In genomic region chr3:158375885-158376284, GRCm38 (mm10) we compare ENCODE assay signal across 8 mouse cellular contexts.
DNase-seq lines count a peak whose midpoint lies in the region; ATAC-seq lines count a peak whose summit lies in the region.

No protein-coding gene starts in this region.

- H3K9ac ChIP-seq in forebrain, embryonic 13.5 days = no peak overlapping the region
- H3K9ac ChIP-seq in midbrain, embryonic 11.5 days (ENCODE audit: low read length) = no peak overlapping the region
- no peak overlapping the region for H3K9ac ChIP-seq in midbrain, embryonic 16.5 days (ENCODE audit: low read depth, low read length)

- no peak for ATAC-seq in forebrain, embryonic 13.5 days
- ATAC-seq in midbrain, embryonic 11.5 days (ENCODE audit: low FRiP score) = peak; percentile 81
- ATAC-seq in midbrain, embryonic 16.5 days = no peak

- H3K4me1 ChIP-seq in forebrain, embryonic 10.5 days = no peaks in the 10 kb centered on the region
- no peaks in the 10 kb centered on the region for H3K4me1 ChIP-seq in forebrain, embryonic 13.5 days
- no peaks in the 10 kb centered on the region for H3K4me1 ChIP-seq in midbrain, embryonic 11.5 days (ENCODE audit: control insufficient read depth, insufficient read depth, low read length)
- 0 out of 2 replicates have a peak, but pooled peaks cover 4% of the 10 kb centered on the region for H3K4me1 ChIP-seq in midbrain, embryonic 16.5 days (ENCODE audit: control insufficient read depth, insufficient read depth, low read length)

- WGBS in forebrain, embryonic 10.5 days = 5% methylated on average over 1 of the region's 1 CpGs
- 5% methylated on average over 1 of the region's 1 CpGs for WGBS in forebrain, embryonic 13.5 days
- 6% methylated on average over 1 of the region's 1 CpGs for WGBS in midbrain, embryonic 11.5 days
- WGBS in midbrain, embryonic 16.5 days = 7% methylated on average over 1 of the region's 1 CpGs

- H3K27ac ChIP-seq in forebrain, embryonic 10.5 days = no peak overlapping the region
- H3K27ac ChIP-seq in forebrain, embryonic 13.5 days = no peak overlapping the region
- H3K27ac ChIP-seq in midbrain, embryonic 11.5 days (ENCODE audit: low read depth, low read length) = no peak overlapping the region
- no peak overlapping the region for H3K27ac ChIP-seq in midbrain, embryonic 16.5 days (ENCODE audit: low read length)

- no peaks in the 10 kb centered on the region for H3K36me3 ChIP-seq in forebrain, embryonic 10.5 days (replicated peaks)
- H3K36me3 ChIP-seq in forebrain, embryonic 13.5 days (ENCODE audit: poor library complexity, severe bottlenecking) = no peaks in the 10 kb centered on the region
- H3K36me3 ChIP-seq in midbrain, embryonic 11.5 days (ENCODE audit: control insufficient read depth, insufficient read depth, low read length) = no peaks in the 10 kb centered on the region
- no peaks in the 10 kb centered on the region for H3K36me3 ChIP-seq in midbrain, embryonic 16.5 days (ENCODE audit: control insufficient read depth, insufficient read depth, low read length)

- H3K27me3 ChIP-seq in forebrain, embryonic 10.5 days (ENCODE audit: poor library complexity, severe bottlenecking) = no peaks in the 10 kb centered on the region
- no peaks in the 10 kb centered on the region for H3K27me3 ChIP-seq in forebrain, embryonic 13.5 days
- H3K27me3 ChIP-seq in midbrain, embryonic 11.5 days (ENCODE audit: control insufficient read depth, insufficient read depth, low read length) = no peaks in the 10 kb centered on the region
- H3K27me3 ChIP-seq in midbrain, embryonic 16.5 days (ENCODE audit: control insufficient read depth, insufficient read depth, low read depth, low read length) = no peaks in the 10 kb centered on the region

- H3K4me3 ChIP-seq in forebrain, embryonic 10.5 days = no peak overlapping the region
- no peak overlapping the region for H3K4me3 ChIP-seq in forebrain, embryonic 13.5 days
- no peak overlapping the region for H3K4me3 ChIP-seq in midbrain, embryonic 11.5 days (ENCODE audit: low read depth, low read length)
- no peak overlapping the region for H3K4me3 ChIP-seq in midbrain, embryonic 16.5 days (ENCODE audit: low read depth, low read length)

- DNase-seq in forebrain, embryonic 10.5 days (ENCODE audit: extremely low spot score, low spot score) = peak; percentile 23
- peak; percentile 91 for DNase-seq in midbrain, embryonic 11.5 days (ENCODE audit: low spot score, missing footprints)
- DNase-seq in cerebellum, postnatal 25 days = peak; percentile 9 to 59
- DNase-seq in kidney, postnatal 25 days = peak; percentile 43 to 62
- DNase-seq in right cerebral cortex, postnatal 25 days = no peak
- no peak for DNase-seq in left cerebral cortex, postnatal 25 days (ENCODE audit: low spot score in 2 of 2)

- intact Hi-C loops in left cerebral cortex, postnatal 25 days (cut with DNase I) = loop anchor here (10.0 kb wide), 1 partner anchor 1169 kb away; no protein-coding TSS in a partner anchor

- H3K9me3 ChIP-seq in forebrain, embryonic 10.5 days = no peaks in the 10 kb centered on the region
- H3K9me3 ChIP-seq in forebrain, embryonic 13.5 days (replicated peaks) = no peaks in the 10 kb centered on the region
- no peaks in the 10 kb centered on the region for H3K9me3 ChIP-seq in midbrain, embryonic 11.5 days (ENCODE audit: control insufficient read depth, low read length)
- no peaks in the 10 kb centered on the region for H3K9me3 ChIP-seq in midbrain, embryonic 16.5 days (replicated peaks; ENCODE audit: control insufficient read depth, low read length, poor library complexity, severe bottlenecking)

- no peak overlapping the region for H3K4me2 ChIP-seq in forebrain, embryonic 13.5 days
- H3K4me2 ChIP-seq in midbrain, embryonic 11.5 days = no peak overlapping the region
- H3K4me2 ChIP-seq in midbrain, embryonic 16.5 days (ENCODE audit: low read length) = no peak overlapping the region

Comparison
In these comparisons a context has a peak if more than half of its experiments do, and no peak if none do; other contexts are left out.
1. DNase-seq: peak in forebrain, embryonic 10.5 days (single experiment), midbrain, embryonic 11.5 days (single experiment), cerebellum, postnatal 25 days (2 of 2) and kidney, postnatal 25 days (2 of 2); none in right cerebral cortex, postnatal 25 days (single experiment) and left cerebral cortex, postnatal 25 days (0 of 2).